Mouse (Mus musculus): ENCODE measurements at regions not wholly inside any gene's neighbourhood (a gene's known extent, or its start where the extent isn't known, plus 50 kb on each side); places are given as distances from the start of the nearest gene placed in this dataset.

GRCm38 (mm10) chr9:16702431-16702830 lies 201.3 kb upstream of the Fat3 start:
- no peak for TF ChIP-seq ZC3H11A (IDR thresholded peaks at IDR 0.05; ENCODE audit: borderline replicate concordance, low read depth, low read length)
- TF ChIP-seq CHD2 (IDR thresholded peaks at IDR 0.05; ENCODE audit: low read depth, low read length), result no peak
- no peak for TF ChIP-seq HCFC1 (IDR thresholded peaks at IDR 0.05; ENCODE audit: borderline replicate concordance, insufficient read depth, low read length)
- TF ChIP-seq MAFK (IDR thresholded peaks at IDR 0.05; ENCODE audit: insufficient read depth, low read depth, low read length), result no peak
- TF ChIP-seq ZNF384 (IDR thresholded peaks at IDR 0.05; ENCODE audit: low read depth, low read length), result no peak
- Histone ChIP-seq H3K36me3 (ENCODE audit: control insufficient read depth, insufficient read depth, low read length, poor library complexity, severe bottlenecking) (no peaks in the 10 kb centered on the region), H3K4me1 (ENCODE audit: control insufficient read depth in 2 of 2, insufficient read depth in 2 of 2, low read length in 2 of 2, poor library complexity in 1 of 2) (no peaks in the 10 kb centered on the region), H3K9ac (ENCODE audit: insufficient read depth, low read depth, low read length, poor library complexity, severe bottlenecking) (no peak overlapping the region), H3K27ac (ENCODE audit: insufficient read depth, low read depth, low read length, poor library complexity, severe bottlenecking) (no peak overlapping the region), H3K4me3 (ENCODE audit: insufficient read depth in 1 of 2, low read depth in 1 of 2, low read length in 2 of 2, poor library complexity in 1 of 2, severe bottlenecking in 1 of 2) (no peak overlapping the region), H3K9me3 (ENCODE audit: control insufficient read depth, insufficient read depth, low read depth, low read length) (no peaks in the 10 kb centered on the region)
- peak; percentile 1 for DNase-seq (ENCODE audit: low read depth, low spot score)
- in situ Hi-C loops (cut with MboI; ENCODE audit: low sequenced_read_pairs in 2 of 2, unreplicated experiment in 2 of 2), result no loop called here

DNA sequence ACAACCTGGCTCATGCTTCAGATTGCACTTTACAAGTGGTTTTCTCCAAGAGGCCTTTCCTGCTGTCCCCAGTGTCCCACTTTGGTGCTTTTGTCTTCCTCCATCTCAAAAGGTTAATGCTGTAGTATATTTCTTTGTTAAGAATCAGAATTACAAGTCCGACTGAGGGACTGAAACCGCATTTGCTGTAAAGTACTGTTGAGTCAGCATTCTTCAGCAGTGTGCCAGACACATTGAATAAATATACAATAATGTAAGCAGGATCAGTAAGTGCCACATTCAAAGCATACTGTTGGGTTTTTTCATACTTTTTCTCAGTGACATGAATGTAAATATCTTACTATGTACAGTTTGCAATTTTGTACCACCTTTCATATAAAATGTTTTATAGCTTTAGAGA lies 160.4 kb upstream of the Fat3 start:
- Histone ChIP-seq H3K9me3 (ENCODE audit: control insufficient read depth, insufficient read depth, low read depth, low read length) (no peaks in the 10 kb centered on the region), H3K36me3 (ENCODE audit: control insufficient read depth, insufficient read depth, low read length, poor library complexity, severe bottlenecking) (no peaks in the 10 kb centered on the region), H3K4me1 (ENCODE audit: control insufficient read depth in 2 of 2, insufficient read depth in 2 of 2, low read length in 2 of 2, poor library complexity in 1 of 2) (no peaks in the 10 kb centered on the region), H3K27ac (ENCODE audit: insufficient read depth, low read depth, low read length, poor library complexity, severe bottlenecking) (no peak overlapping the region), H3K4me3 (ENCODE audit: insufficient read depth in 1 of 2, low read depth in 1 of 2, low read length in 2 of 2, poor library complexity in 1 of 2, severe bottlenecking in 1 of 2) (no peak overlapping the region), H3K9ac (ENCODE audit: insufficient read depth, low read depth, low read length, poor library complexity, severe bottlenecking) (no peak overlapping the region)
- in situ Hi-C loops (cut with MboI; ENCODE audit: low sequenced_read_pairs in 2 of 2, unreplicated experiment in 2 of 2), result no loop called here
- no peak for DNase-seq (ENCODE audit: low read depth, low spot score)
- no peak for TF ChIP-seq HCFC1 (IDR thresholded peaks at IDR 0.05; ENCODE audit: borderline replicate concordance, insufficient read depth, low read length)
- TF ChIP-seq MAFK (IDR thresholded peaks at IDR 0.05; ENCODE audit: insufficient read depth, low read depth, low read length), result peak; percentile 61; the same call in 1 of the 2 replicates

DNA sequence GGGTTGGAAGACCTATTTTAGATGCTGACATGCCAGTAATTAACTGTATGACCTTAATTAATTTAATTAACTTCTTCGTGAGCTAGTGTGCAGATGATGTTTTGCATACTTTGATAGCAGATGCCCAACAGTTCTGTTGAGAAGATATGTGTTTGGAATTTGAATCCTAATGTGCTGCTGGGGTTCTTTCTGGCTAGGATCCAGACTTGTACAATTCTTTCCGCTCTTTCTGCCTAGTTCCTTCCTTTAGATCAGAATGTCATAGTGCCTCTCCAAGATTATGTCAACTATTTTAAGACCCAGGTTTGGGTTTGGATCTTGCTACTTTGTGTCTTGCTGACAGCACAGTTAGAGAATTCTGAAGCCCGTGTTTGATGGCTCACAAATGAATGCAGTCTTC lies 159.9 kb upstream of the Fat3 start:
- no peaks in the 10 kb centered on the region for H3K4me1 ChIP-seq (ENCODE audit: control insufficient read depth in 2 of 2, insufficient read depth in 2 of 2, low read length in 2 of 2, poor library complexity in 1 of 2)
- TF ChIP-seq ZC3H11A (IDR thresholded peaks at IDR 0.05; ENCODE audit: borderline replicate concordance, low read depth, low read length) (no peak), HCFC1 (IDR thresholded peaks at IDR 0.05; ENCODE audit: borderline replicate concordance, insufficient read depth, low read length) (no peak), CHD2 (IDR thresholded peaks at IDR 0.05; ENCODE audit: low read depth, low read length) (no peak), ZNF384 (IDR thresholded peaks at IDR 0.05; ENCODE audit: low read depth, low read length) (no peak)
- no peaks in the 10 kb centered on the region for H3K9me3 ChIP-seq (ENCODE audit: control insufficient read depth, insufficient read depth, low read depth, low read length)
- in situ Hi-C loops (cut with MboI; ENCODE audit: low sequenced_read_pairs in 2 of 2, unreplicated experiment in 2 of 2), result no loop called here
- H3K27ac ChIP-seq (ENCODE audit: insufficient read depth, low read depth, low read length, poor library complexity, severe bottlenecking), result no peak overlapping the region
- no peak for DNase-seq (ENCODE audit: low read depth, low spot score)
- H3K4me3 ChIP-seq (ENCODE audit: insufficient read depth in 1 of 2, low read depth in 1 of 2, low read length in 2 of 2, poor library complexity in 1 of 2, severe bottlenecking in 1 of 2), result no peak overlapping the region
- no peaks in the 10 kb centered on the region for H3K36me3 ChIP-seq (ENCODE audit: control insufficient read depth, insufficient read depth, low read length, poor library complexity, severe bottlenecking)
- no peak overlapping the region for H3K9ac ChIP-seq (ENCODE audit: insufficient read depth, low read depth, low read length, poor library complexity, severe bottlenecking)
